Mouse (Mus musculus): Measurements from ENCODE around the gene Ppp1r27. TPM values are rescaled to one million over a fixed set of nuclear protein-coding genes. Genes with fewer than 3 reads are reported as not detected.
A peak's percentile ranks its signal among the peaks of the same experiment; 100 is the strongest.

Ppp1r27 gene
- total and polyA plus RNA-seq, 3 experiments: 0.34 to 0.96 TPM; not detected in 1

GRCm38 (mm10) chr11:120580871-120581331, 30.0 kb upstream of the Ppp1r27 start:
- Histone ChIP-seq H3K4me1 (ENCODE audit: control insufficient read depth, insufficient read depth, low read length) (peaks cover 7% of the 10 kb centered on the region), H3K27ac (peak overlapping the region; percentile 94), H3K79me2 (replicated peaks; ENCODE audit: control insufficient read depth, insufficient read depth, low read length) (peaks cover 5% of the 10 kb centered on the region), H3K4me3 (peak overlapping the region; percentile 72), H3K27me3 (ENCODE audit: control insufficient read depth, insufficient read depth, low read length) (no peaks in the 10 kb centered on the region), H3K9ac (ENCODE audit: low read depth, low read length) (peak overlapping the region; percentile 98), H3K36me3 (ENCODE audit: control insufficient read depth, insufficient read depth, low read length) (peaks cover 6% of the 10 kb centered on the region)
- 1% methylated on average over 43 of the region's 44 CpGs for WGBS
- TF ChIP-seq EP300 (IDR thresholded peaks at IDR 0.05; ENCODE audit: insufficient read depth, low read depth, low read length): no peak
- TF ChIP-seq POLR2A (IDR thresholded peaks at IDR 0.05; ENCODE audit: insufficient read depth, low read depth, low read length): no peak
- TF ChIP-seq CTCF (IDR thresholded peaks at IDR 0.05): no peak
- DNase-seq: peak; percentile 74 to 75
- intact Hi-C loops (cut with DNase I): loop anchor here (1.0 to 5.0 kb wide), 3 partner anchors 8 to 131 kb away; partner anchors contain the start of genes Cenpx, Lrrc45, Mcrip1 and P4hb

- Histone ChIP-seq H3K27ac (peak overlapping the region; percentile 94), H3K4me1 (ENCODE audit: control insufficient read depth, insufficient read depth, low read length) (peaks cover 7% of the 10 kb centered on the region), H3K36me3 (ENCODE audit: control insufficient read depth, insufficient read depth, low read length) (peaks cover 6% of the 10 kb centered on the region), H3K27me3 (ENCODE audit: control insufficient read depth, insufficient read depth, low read length) (no peaks in the 10 kb centered on the region), H3K4me3 (peak overlapping the region; percentile 72), H3K9ac (ENCODE audit: low read depth, low read length) (peak overlapping the region; percentile 98), H3K79me2 (replicated peaks; ENCODE audit: control insufficient read depth, insufficient read depth, low read length) (peaks cover 5% of the 10 kb centered on the region)
- intact Hi-C loops (cut with DNase I): loop anchor here (5.0 kb wide), 2 partner anchors 33 to 132 kb away; partner anchors contain the start of genes Cenpx, Lrrc45 and Mcrip1
- WGBS: 41% methylated on average over 7 of the region's 7 CpGs
- no peak for TF ChIP-seq POLR2A (IDR thresholded peaks at IDR 0.05; ENCODE audit: insufficient read depth, low read depth, low read length)
- TF ChIP-seq EP300 (IDR thresholded peaks at IDR 0.05; ENCODE audit: insufficient read depth, low read depth, low read length): no peak
- no peak for TF ChIP-seq CTCF (IDR thresholded peaks at IDR 0.05)
- DNase-seq: peak; percentile 22 to 38
These were observed 29.3 kb upstream of the Ppp1r27 start for GRCm38 (mm10) chr11:120580190-120580589.

GRCm38 (mm10) chr11:120579316-120580107, 28.6 kb upstream of the Ppp1r27 start:
- no peaks in the 10 kb centered on the region for H3K27me3 ChIP-seq (ENCODE audit: control insufficient read depth, insufficient read depth, low read length)
- intact Hi-C loops (cut with DNase I): loop anchor here (2.0 to 5.0 kb wide), 3 partner anchors 32 to 133 kb away; partner anchors contain the start of genes Cenpx, Lrrc45 and Mcrip1
- H3K9ac ChIP-seq (ENCODE audit: low read depth, low read length): no peak overlapping the region
- H3K4me1 ChIP-seq (ENCODE audit: control insufficient read depth, insufficient read depth, low read length): peaks cover 7% of the 10 kb centered on the region
- H3K27ac ChIP-seq: peak overlapping the region; percentile 94
- 49% methylated on average over 15 of the region's 15 CpGs for whole genome bisulfite sequencing
- 0 out of 2 replicates have a peak, but pooled peaks have one; percentile 32 for TF ChIP-seq EP300 (IDR thresholded peaks at IDR 0.05; ENCODE audit: insufficient read depth, low read depth, low read length)
- TF ChIP-seq POLR2A (IDR thresholded peaks at IDR 0.05; ENCODE audit: insufficient read depth, low read depth, low read length): no peak
- peaks cover 5% of the 10 kb centered on the region for H3K79me2 ChIP-seq (replicated peaks; ENCODE audit: control insufficient read depth, insufficient read depth, low read length)
- DNase-seq: peak; percentile 65 to 84
- H3K36me3 ChIP-seq (ENCODE audit: control insufficient read depth, insufficient read depth, low read length): peaks cover 6% of the 10 kb centered on the region
- peak overlapping the region; percentile 72 for H3K4me3 ChIP-seq

GRCm38 (mm10) chr11:120578694-120579243, 27.8 kb upstream of the Ppp1r27 start:
- peak in 1 of 2 experiments; percentile 30 for DNase-seq
- no peak for TF ChIP-seq EP300 (IDR thresholded peaks at IDR 0.05; ENCODE audit: insufficient read depth, low read depth, low read length)
- no peak for TF ChIP-seq CTCF (IDR thresholded peaks at IDR 0.05)
- 0 out of 2 replicates have a peak, but pooled peaks have one; percentile 15 for TF ChIP-seq POLR2A (IDR thresholded peaks at IDR 0.05; ENCODE audit: insufficient read depth, low read depth, low read length)
- H3K4me1 ChIP-seq (ENCODE audit: control insufficient read depth, insufficient read depth, low read length): peaks cover 8% of the 10 kb centered on the region
- H3K79me2 ChIP-seq (replicated peaks; ENCODE audit: control insufficient read depth, insufficient read depth, low read length): peaks cover 5% of the 10 kb centered on the region
- H3K36me3 ChIP-seq (ENCODE audit: control insufficient read depth, insufficient read depth, low read length): peaks cover 6% of the 10 kb centered on the region
- no peak overlapping the region for H3K27ac ChIP-seq
- 79% methylated on average over 11 of the region's 11 CpGs for WGBS
- H3K4me3 ChIP-seq: no peak overlapping the region
- H3K9ac ChIP-seq (ENCODE audit: low read depth, low read length): no peak overlapping the region
- H3K27me3 ChIP-seq (ENCODE audit: control insufficient read depth, insufficient read depth, low read length): no peaks in the 10 kb centered on the region
- intact Hi-C loops (cut with DNase I): loop anchor here (2.0 kb wide), 1 partner anchor 64 kb away; no protein-coding TSS in a partner anchor

- Histone ChIP-seq H3K4me3 (no peak overlapping the region), H3K27me3 (ENCODE audit: control insufficient read depth, insufficient read depth, low read length) (no peaks in the 10 kb centered on the region), H3K79me2 (replicated peaks; ENCODE audit: control insufficient read depth, insufficient read depth, low read length) (peaks cover 5% of the 10 kb centered on the region), H3K27ac (no peak overlapping the region), H3K4me1 (ENCODE audit: control insufficient read depth, insufficient read depth, low read length) (peaks cover 8% of the 10 kb centered on the region), H3K36me3 (ENCODE audit: control insufficient read depth, insufficient read depth, low read length) (peaks cover 6% of the 10 kb centered on the region), H3K9ac (ENCODE audit: low read depth, low read length) (no peak overlapping the region)
- intact Hi-C loops (cut with DNase I): loop anchor here (2.0 kb wide), 1 partner anchor 63 kb away; no protein-coding TSS in a partner anchor
- DNase-seq: peak in 1 of 2 experiments; percentile 33
- WGBS: 75% methylated on average over 10 of the region's 10 CpGs
- TF ChIP-seq EP300 (IDR thresholded peaks at IDR 0.05; ENCODE audit: insufficient read depth, low read depth, low read length) (no peak), CTCF (IDR thresholded peaks at IDR 0.05) (no peak), POLR2A (IDR thresholded peaks at IDR 0.05; ENCODE audit: insufficient read depth, low read depth, low read length) (no peak)
These were observed 27.2 kb upstream of the Ppp1r27 start for GRCm38 (mm10) chr11:120578024-120578693.

Measured in heart, adult 2 months (tissue).